Mouse (Mus musculus) CH12.LX (cell line): ENCODE measurements around the gene Klk8.

ENCODE experiments used
- BHLHE40 ChIP-seq: IDR thresholded peaks from 2 replicates; pipeline ENCODE4 v1.6.1; 2011; ENCODE audit warnings: mild to moderate bottlenecking, low read depth, low read length, improper control_type of control experiment
- CHD1 ChIP-seq: IDR thresholded peaks from 2 replicates; pipeline ENCODE4 v1.6.1; 2012; ENCODE audit warnings: low read depth, low read length, improper control_type of control experiment, inconsistent platforms
- CHD2 ChIP-seq: IDR thresholded peaks from 2 replicates; pipeline ENCODE4 v1.6.1; 2011; ENCODE audit warnings: low read length, improper control_type of control experiment
- CTCF ChIP-seq, 2 experiments: IDR thresholded peaks in 1 of 2; conservative IDR thresholded peaks in 1 of 2; 2 replicates each; pipeline ENCODE4 v1.5.1; 2011 to 2012; ENCODE audit warnings: low read depth in 2 of 2, low read length in 2 of 2, improper control_type of control experiment in 1 of 2, inconsistent platforms in 1 of 2, mild to moderate bottlenecking in 1 of 2, moderate library complexity in 1 of 2
- EP300 ChIP-seq: IDR thresholded peaks from 2 replicates; pipeline ENCODE4 v1.6.1; 2011; ENCODE audit warnings: low read length, improper control_type of control experiment
- HCFC1 ChIP-seq: IDR thresholded peaks from 2 replicates; pipeline ENCODE4 v1.6.1; 2012; ENCODE audit warnings: low read depth, mild to moderate bottlenecking, inconsistent platforms, low read length, improper control_type of control experiment
- JUND ChIP-seq: conservative IDR thresholded peaks from 2 replicates; pipeline ENCODE4 v1.6.1; 2011; ENCODE audit warnings: low read depth, low read length, improper control_type of control experiment
- MEF2A ChIP-seq: IDR thresholded peaks from 2 replicates; pipeline ENCODE4 v1.6.1; 2014; ENCODE audit warnings: low read depth, mild to moderate bottlenecking, inconsistent platforms, low read length, improper control_type of control experiment, borderline replicate concordance
- MYC ChIP-seq: IDR thresholded peaks from 2 replicates; pipeline ENCODE4 v1.6.1; 2011; ENCODE audit warnings: low read depth, mild to moderate bottlenecking, improper control_type of control experiment, low read length
- POLR2A ChIP-seq: IDR thresholded peaks from 2 replicates; pipeline ENCODE4 v1.6.1; 2011; ENCODE audit warnings: low read depth, mild to moderate bottlenecking, improper control_type of control experiment, low read length
- POLR2AphosphoS2 ChIP-seq: IDR thresholded peaks from 2 replicates; pipeline ENCODE4 v1.6.1; 2011; ENCODE audit warnings: low read depth, low read length, improper control_type of control experiment
- SIN3A ChIP-seq: IDR thresholded peaks from 2 replicates; pipeline ENCODE4 v1.6.1; 2012; ENCODE audit warnings: low read length, improper control_type of control experiment, inconsistent platforms
- TBP ChIP-seq: conservative IDR thresholded peaks from 2 replicates; pipeline ENCODE4 v1.6.1; 2011; ENCODE audit warnings: low read depth, low read length, improper control_type of control experiment
- UBTF ChIP-seq: IDR thresholded peaks from 2 replicates; pipeline ENCODE4 v1.6.1; 2012; ENCODE audit warnings: low read depth, mild to moderate bottlenecking, inconsistent platforms, low read length, improper control_type of control experiment, moderate library complexity

GRCm38 (mm10) chr7:43782275-43783265 is 14.8 kb upstream of the Klk8 start:
- TF ChIP-seq POLR2A (no peak), TBP (no peak), HCFC1 (no peak), BHLHE40 (no peak), EP300 (no peak), MYC (no peak), CTCF (conservative IDR thresholded peaks at IDR 0.05 in 1 of 2, IDR thresholded peaks at IDR 0.05 in 1 of 2; ENCODE audit: low read depth in 2 of 2, low read length in 2 of 2) (peak; percentile 44 to 80; a peak in 3 of 4 replicates), CHD1 (no peak), POLR2AphosphoS2 (no peak), SIN3A (no peak), CHD2 (no peak), JUND (no peak), UBTF (no peak), MEF2A (no peak)
